Mouse (Mus musculus) megakaryocyte, embryonic 14.5 days (primary cell): ENCODE measurements at regions not wholly inside any gene's neighbourhood (a gene's known extent, or its start where the extent isn't known, plus 50 kb on each side); places are given as distances from the start of the nearest gene placed in this dataset.
"Not testable (repeated sequence)": the region's sequence is repeated elsewhere in the genome, so short reads cannot be mapped to it uniquely, and the experiment has no call there.

Experiments used
- H3K27me3 ChIP-seq: replicated peaks from 2 replicates; pipeline ENCODE3; 2012; ENCODE audit warnings: inconsistent platforms
- H3K36me3 ChIP-seq: replicated peaks from 2 replicates; pipeline ENCODE3; 2012; ENCODE audit warnings: low read length, inconsistent platforms, mixed read lengths
- H3K4me1 ChIP-seq: 2 replicates; pipeline ENCODE4 v1.6.1; 2012; ENCODE audit warnings: inconsistent platforms
- H3K4me3 ChIP-seq: replicated peaks from 2 replicates; pipeline ENCODE3; 2012; ENCODE audit warnings: moderate library complexity, mild to moderate bottlenecking, inconsistent platforms
- H3K9me3 ChIP-seq: 2 replicates; pipeline ENCODE4 v1.6.1; 2012; ENCODE audit warnings: inconsistent platforms
- FLI1 ChIP-seq: IDR thresholded peaks from 2 replicates; pipeline ENCODE4 v1.6.1; 2012; ENCODE audit warnings: low read length, inconsistent platforms, mixed read lengths
- GATA1 ChIP-seq: IDR thresholded peaks from 3 replicates; pipeline ENCODE4 v1.6.1; 2012; ENCODE audit warnings: mixed read lengths, low read length, inconsistent platforms, borderline replicate concordance

GRCm38 (mm10) chr13:5920422-5920821 is 59.1 kb downstream of the Klf6 start:
- TF ChIP-seq GATA1 (no peak), FLI1 (no peak)
- Histone ChIP-seq H3K4me1 (no peaks in the 10 kb centered on the region), H3K27me3 (no peaks in the 10 kb centered on the region), H3K4me3 (no peak overlapping the region), H3K9me3 (no peaks in the 10 kb centered on the region), H3K36me3 (no peaks in the 10 kb centered on the region)

GRCm38 (mm10) chr13:5931433-5931832 is 70.2 kb downstream of the Klf6 start:
- TF ChIP-seq GATA1 (no peak), FLI1 (no peak)
- H3K9me3 ChIP-seq, result no peaks in the 10 kb centered on the region
- H3K4me1 ChIP-seq, result no peaks in the 10 kb centered on the region
- H3K27me3 ChIP-seq, result no peaks in the 10 kb centered on the region
- no peaks in the 10 kb centered on the region for H3K36me3 ChIP-seq
- H3K4me3 ChIP-seq, result no peak overlapping the region

DNA sequence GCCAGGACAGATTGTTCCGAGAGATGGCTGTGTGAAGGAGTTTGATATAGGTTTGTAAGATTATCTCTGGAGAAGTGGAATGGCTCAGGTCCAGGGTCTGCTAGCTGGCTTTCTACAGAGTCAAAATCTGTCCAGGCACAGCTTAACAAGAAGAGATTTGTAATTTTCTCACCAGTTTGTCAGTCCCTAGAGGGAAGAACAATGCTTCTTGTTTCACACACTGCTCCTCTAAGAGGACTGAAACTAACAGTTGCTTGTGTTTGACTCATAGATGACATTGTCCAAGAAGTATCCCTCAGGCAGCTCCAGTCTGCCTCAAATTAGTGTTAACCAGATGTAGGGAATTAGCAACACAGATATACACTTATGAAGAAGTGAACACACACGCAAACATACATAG is 76.2 kb downstream of the Klf6 start:
- TF ChIP-seq FLI1, result no peak
- TF ChIP-seq GATA1, result no peak
- Histone ChIP-seq H3K4me1 (no peaks in the 10 kb centered on the region), H3K4me3 (no peak overlapping the region), H3K9me3 (no peaks in the 10 kb centered on the region), H3K27me3 (no peaks in the 10 kb centered on the region), H3K36me3 (no peaks in the 10 kb centered on the region)

DNA sequence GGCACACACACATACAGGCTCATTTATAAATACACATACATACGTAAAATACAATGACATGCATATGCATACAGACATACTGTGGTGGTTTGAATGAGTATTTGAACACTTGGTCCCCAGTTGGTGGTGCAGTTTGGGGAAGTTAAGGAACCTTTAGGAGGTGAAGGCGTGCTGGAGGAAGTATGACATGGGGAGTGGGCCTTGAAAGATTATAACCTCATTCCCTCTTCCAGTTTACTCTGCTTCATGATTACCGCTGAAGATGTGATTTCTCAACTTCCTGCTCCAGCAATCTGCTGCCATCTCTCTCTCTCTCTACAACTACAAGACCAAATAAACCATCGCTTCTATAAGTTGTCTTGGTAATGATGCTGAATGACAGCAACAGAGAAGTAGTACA is 76.7 kb downstream of the Klf6 start:
- H3K27me3 ChIP-seq, result no peaks in the 10 kb centered on the region
- H3K4me3 ChIP-seq, result no peak overlapping the region
- no peaks in the 10 kb centered on the region for H3K9me3 ChIP-seq
- TF ChIP-seq GATA1 (no peak), FLI1 (no peak)
- no peaks in the 10 kb centered on the region for H3K36me3 ChIP-seq
- H3K4me1 ChIP-seq, result no peaks in the 10 kb centered on the region

- H3K9me3 ChIP-seq, result no peaks in the 10 kb centered on the region
- H3K27me3 ChIP-seq, result no peaks in the 10 kb centered on the region
- no peaks in the 10 kb centered on the region for H3K36me3 ChIP-seq
- no peaks in the 10 kb centered on the region for H3K4me1 ChIP-seq
- TF ChIP-seq FLI1, result no peak
- H3K4me3 ChIP-seq, result no peak overlapping the region
These were observed 78.1 kb downstream of the Klf6 start for GRCm38 (mm10) chr13:5939368-5939767.

- Histone ChIP-seq H3K9me3 (no peaks in the 10 kb centered on the region), H3K27me3 (no peaks in the 10 kb centered on the region), H3K36me3 (no peaks in the 10 kb centered on the region), H3K4me3 (no peak overlapping the region), H3K4me1 (peaks cover 4% of the 10 kb centered on the region; the same call in 1 of the 2 replicates)
- TF ChIP-seq FLI1 (no peak), GATA1 (no peak)
These were observed 91.6 kb downstream of the Klf6 start for GRCm38 (mm10) chr13:5952863-5953262.

GRCm38 (mm10) chr13:5955121-5955520 is 93.8 kb downstream of the Klf6 start:
- not testable (repeated sequence) for H3K9me3 ChIP-seq, H3K36me3 ChIP-seq, H3K27me3 ChIP-seq, H3K4me3 ChIP-seq, H3K4me1 ChIP-seq

- Histone ChIP-seq H3K9me3 (no peaks in the 10 kb centered on the region), H3K4me1 (peaks cover 4% of the 10 kb centered on the region; the same call in 1 of the 2 replicates), H3K36me3 (no peaks in the 10 kb centered on the region), H3K27me3 (no peaks in the 10 kb centered on the region), H3K4me3 (no peak overlapping the region)
- TF ChIP-seq GATA1, result no peak
- no peak for TF ChIP-seq FLI1
These were observed 94.9 kb downstream of the Klf6 start for GRCm38 (mm10) chr13:5956145-5956544.

GRCm38 (mm10) chr13:5962947-5963346 is 101.7 kb downstream of the Klf6 start:
- H3K4me3 ChIP-seq, result no peak overlapping the region
- no peaks in the 10 kb centered on the region for H3K27me3 ChIP-seq
- no peaks in the 10 kb centered on the region for H3K36me3 ChIP-seq
- TF ChIP-seq GATA1 (no peak), FLI1 (no peak)
- H3K4me1 ChIP-seq, result no peaks in the 10 kb centered on the region
- no peaks in the 10 kb centered on the region for H3K9me3 ChIP-seq

GRCm38 (mm10) chr13:5964626-5965025 is 103.3 kb downstream of the Klf6 start:
- H3K4me3 ChIP-seq, result no peak overlapping the region

DNA sequence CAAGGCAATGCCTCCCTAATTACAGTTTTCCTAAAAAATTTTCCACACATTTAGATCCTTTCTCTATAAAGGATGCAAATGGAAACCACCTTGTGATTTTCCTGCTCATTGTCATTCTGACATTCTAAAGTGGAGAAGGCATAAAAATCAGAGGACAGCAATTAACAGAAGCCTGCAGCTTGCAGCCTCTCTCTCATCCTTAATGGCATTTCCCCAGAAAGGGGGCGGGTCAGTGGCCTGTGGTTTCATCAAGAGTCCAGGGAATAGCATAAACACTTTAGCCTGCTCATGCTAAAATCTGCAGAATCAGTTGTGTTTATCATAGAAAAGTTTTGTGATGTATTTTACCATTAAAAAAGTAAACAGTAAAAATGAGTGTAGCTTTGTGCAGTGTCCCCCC is 117.3 kb downstream of the Klf6 start:
- Histone ChIP-seq H3K4me3 (no peak overlapping the region), H3K36me3 (no peaks in the 10 kb centered on the region), H3K9me3 (no peaks in the 10 kb centered on the region), H3K4me1 (no peaks in the 10 kb centered on the region), H3K27me3 (no peaks in the 10 kb centered on the region)
- no peak for TF ChIP-seq GATA1
- no peak for TF ChIP-seq FLI1

More at GRCm38 (mm10) chr13:5964626-5965025, 103.3 kb downstream of the Klf6 start:
- no peaks in the 10 kb centered on the region for H3K27me3 ChIP-seq
- H3K36me3 ChIP-seq, result no peaks in the 10 kb centered on the region
- H3K9me3 ChIP-seq, result no peaks in the 10 kb centered on the region
- no peaks in the 10 kb centered on the region for H3K4me1 ChIP-seq
- TF ChIP-seq FLI1, result no peak
- no peak for TF ChIP-seq GATA1
